Mouse (Mus musculus): ENCODE results near the gene Fam227a.

Gene Fam227a

DNA sequence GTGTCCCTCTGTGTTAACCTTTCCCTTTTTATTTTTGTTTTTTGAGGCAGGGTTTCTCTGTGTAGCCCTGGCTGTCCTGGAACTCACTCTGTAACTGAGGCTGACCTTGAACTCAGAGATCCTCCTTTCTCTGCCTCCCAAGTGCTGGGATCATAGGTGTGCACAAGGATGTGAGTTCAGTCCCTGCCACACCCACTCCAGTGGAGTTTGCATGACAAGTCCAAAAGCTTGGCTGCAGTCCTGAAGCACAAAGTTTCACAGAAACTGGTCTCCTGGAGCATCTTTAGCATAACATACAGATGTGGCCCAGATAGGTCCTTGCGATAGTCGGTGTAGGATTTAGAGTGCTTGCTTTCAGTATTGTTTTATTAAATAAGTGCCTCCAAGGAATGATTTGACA lies 49.5 kb downstream of the Fam227a start:
- DNase-seq = no peak

DNA sequence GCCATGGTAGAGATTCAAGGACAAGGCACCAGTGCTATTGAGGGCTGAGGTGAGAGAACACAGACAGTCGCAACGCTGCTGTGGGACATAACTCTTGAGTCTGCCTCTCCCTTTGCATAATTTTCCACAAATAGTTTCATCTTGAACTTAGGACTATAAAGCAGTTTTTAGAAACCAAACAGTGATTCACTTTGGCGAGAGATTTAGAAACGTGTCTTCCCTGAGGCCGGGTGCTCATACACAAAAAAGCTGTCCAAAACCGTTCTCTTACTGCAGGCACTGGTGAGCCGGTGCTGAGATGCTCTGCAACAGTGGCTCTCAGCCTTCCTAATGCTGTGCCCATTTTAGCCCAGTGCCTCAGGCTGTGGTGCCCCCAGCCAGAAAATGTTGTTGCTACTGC lies 50.5 kb downstream of the Fam227a start:
- no peak for DNase-seq

DNA sequence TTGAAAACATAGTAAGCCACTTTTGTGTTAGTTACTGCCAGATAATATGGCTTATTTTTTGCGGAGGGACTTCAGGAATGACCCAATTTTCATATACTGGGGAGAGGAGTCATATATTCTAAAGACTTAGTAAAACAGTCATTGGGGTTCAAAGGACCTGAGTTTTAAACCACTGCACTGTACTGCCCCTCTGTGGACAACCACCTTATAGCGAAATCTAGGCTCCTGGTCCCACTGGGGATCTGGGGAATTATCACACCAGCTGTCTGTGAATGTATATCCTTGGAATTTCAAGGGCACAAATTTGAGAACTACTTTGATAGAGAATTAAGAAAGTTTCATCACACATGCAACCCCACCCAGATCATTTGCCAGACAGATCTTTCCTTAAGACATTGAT lies 51.0 kb downstream of the Fam227a start:
- DNase-seq = no peak

GRCm38 (mm10) chr15:79606161-79606560 lies 52.6 kb downstream of the Fam227a start:
- no peak for DNase-seq

GRCm38 (mm10) chr15:79604990-79605665 lies 53.6 kb downstream of the Fam227a start, which contains the start of gene Dmc1:
TSS of gene Dmc1 (minus strand) at chr15:79605109.
- no peak for DNase-seq

DNA sequence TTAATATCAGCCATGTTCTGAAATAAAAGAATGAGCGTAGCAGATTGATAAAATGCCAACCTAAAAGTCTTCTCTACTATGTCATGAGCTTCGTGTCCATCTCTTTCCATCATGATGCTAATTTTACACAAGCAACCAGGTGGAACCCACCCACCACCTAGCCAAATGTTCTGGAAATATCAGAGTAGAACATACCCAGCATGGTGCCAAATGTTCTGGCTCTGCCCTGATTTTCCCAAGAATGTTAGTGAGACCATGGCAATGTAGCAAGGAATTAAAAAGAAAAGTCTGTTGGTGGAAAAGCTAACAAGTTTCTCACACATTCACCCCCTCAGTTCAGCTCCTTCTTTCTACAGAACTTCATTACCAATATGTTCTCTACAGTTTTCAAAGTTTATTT lies 58.6 kb downstream of the Fam227a start:
- no peak for DNase-seq

DNA sequence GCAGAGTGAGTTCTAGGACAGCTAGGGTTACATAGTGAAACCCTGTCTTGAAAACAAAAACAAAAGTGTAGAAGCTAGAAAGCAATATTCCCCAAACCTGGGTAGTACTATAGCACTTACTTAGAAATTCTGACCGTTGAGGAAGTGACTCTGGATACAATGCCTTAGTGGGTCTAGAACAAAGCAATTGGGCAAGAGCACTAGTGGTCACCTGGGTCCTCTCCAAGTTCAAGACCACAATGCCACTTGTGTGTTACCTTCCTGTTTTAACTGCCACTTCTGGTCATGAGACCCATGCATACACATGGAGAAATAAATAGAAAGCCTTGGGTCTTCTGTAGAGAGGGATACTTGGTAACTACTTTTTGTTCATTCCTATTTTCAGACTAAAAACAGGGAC lies 60.0 kb downstream of the Fam227a start:
- no peak for DNase-seq

DNA sequence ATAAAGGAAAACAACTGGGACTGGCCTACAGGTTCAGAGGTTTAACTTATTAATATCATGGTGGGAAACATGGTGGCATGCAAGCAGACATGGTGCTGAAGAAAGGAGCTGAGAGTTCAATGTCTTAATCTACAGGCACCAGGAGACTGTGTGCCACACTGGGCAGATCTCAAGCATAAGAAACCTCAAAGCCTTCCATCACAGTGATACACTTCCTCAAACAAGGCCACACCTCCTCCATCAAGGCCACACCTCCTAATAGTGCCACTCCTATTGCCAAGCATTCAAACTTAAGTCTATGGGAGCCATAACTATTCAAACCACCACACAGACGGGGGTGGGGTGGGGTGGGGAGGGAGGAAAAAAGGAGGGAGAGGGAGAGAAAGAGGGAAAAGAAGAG lies 77.2 kb downstream of the Fam227a start:
- DNase-seq = no peak

DNA sequence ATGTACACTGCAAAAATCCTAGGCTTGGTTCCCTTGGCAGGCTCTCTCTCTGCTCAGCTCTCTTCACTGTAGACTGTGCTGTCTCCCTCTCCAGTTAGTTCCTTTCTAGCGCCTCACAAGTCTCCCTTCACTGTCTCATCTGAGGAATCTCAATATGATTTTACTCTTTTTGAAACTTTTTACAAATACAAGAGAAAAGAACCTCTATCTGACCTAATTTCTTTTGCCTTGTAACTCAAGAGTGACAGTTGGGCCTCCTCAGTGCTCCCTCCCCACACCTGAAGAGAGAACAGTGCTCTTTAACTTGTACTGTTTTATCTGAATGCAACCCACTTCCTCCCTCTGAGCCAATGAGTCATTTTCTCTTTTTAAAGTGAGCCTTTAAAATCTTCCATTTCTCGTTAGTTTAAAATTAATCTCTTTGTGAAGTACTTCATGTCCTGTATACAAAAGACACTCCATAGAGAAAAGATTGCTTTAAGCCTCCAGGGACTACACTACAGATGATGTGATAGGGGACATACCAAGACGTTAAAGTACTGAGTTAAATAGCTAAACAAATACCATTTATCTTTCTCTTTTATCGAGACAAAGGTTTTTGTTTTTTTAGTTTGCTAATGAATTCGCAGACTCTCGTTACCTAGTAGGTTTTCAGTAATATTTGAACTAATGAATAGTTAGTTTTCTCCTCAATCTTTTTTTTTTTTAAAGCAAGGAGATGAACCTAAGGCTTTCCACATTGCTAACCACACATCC lies 80.9 kb downstream of the Fam227a start:
- DNase-seq = no peak

DNA sequence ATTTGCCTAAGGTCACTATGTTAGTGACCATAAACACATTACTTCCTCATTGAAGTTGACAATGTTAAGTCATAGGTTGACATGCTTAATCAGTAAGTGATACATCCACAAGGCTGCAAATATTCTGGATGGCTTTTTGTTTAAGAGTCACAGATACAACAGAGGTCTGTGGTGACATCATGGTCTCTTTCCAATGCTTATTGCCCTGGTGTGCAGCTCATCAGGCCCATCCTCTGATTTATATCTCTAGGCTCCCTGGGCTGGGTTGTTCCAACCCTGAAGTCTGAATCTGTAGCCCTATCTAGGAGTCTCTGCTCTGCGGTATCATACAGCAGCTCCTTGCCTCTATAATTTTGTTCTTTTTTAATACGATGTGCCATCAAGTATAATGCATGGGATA lies 81.8 kb downstream of the Fam227a start:
- DNase-seq = no peak

GRCm38 (mm10) chr15:79575543-79576222 lies 83.1 kb downstream of the Fam227a start:
- no peak for DNase-seq

DNA sequence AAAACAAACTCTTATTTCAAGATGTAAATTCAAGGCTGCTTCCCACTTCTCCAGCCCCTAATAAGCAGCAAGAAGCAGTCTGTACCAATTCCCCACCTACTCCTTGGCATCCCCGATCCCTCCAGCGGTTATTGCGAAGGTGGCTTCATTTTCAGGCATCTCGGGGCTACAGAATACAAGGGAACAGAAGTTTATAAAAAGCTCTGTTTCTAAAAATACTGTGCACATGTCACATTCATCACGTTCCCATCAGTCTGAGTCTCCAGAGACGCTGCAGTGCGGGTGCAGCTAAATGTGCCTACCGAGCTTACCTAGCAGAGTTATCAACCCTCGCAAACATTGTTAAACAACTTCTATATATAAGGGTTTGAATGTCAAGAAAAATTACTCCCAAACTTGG lies 96.3 kb downstream of the Fam227a start:
- DNase-seq = no peak

DNA sequence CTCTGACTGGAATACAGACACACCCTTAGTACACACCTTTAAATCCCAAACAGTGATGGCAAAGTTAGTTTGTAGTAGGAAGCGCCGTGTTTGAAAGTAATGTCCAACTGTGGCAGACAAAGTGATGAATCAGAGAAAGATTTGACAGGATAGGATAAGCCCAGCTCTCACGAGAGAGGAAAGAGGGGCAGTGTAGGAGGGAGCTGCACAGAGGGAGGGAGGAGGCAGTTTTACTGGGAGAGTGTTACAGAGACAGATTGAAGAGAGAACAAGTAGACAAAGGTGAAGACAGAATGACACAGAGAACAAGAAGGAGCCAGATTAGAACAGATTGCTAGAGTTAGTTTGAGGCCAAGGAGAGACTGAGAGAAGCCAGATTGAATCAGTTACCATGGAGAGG lies 99.1 kb downstream of the Fam227a start:
- DNase-seq = no peak

Data from cerebellum, adult 8-10 months (tissue).